Mouse (Mus musculus) natural killer cell, adult 2 months (primary cell): ENCODE measurements around the gene Slc41a1.
A peak's percentile ranks its signal among the peaks of the same experiment; 100 is the strongest.
"Not testable (repeated sequence)": the region's sequence is repeated elsewhere in the genome, so short reads cannot be mapped to it uniquely, and the experiment has no call there.

Experiments used
- DNase-seq, 2 experiments: peaks; one replicate each; pipeline ENCODE4 v3.0.0; 2022; ENCODE audit warnings: low spot score in 2 of 2

Slc41a1 gene

GRCm38 (mm10) chr1:131827207-131827786 is at the start of gene Slc41a1:
Gene Slc41a1 (plus strand): TSS chr1:131827493.
- DNase-seq, result peak in 1 of 2 experiments; percentile 24

- DNase-seq, result no peak
Observed at GRCm38 (mm10) chr1:131794591-131794990, 32.7 kb upstream of the Slc41a1 start.

GRCm38 (mm10) chr1:131795171-131795570 is 32.1 kb upstream of the Slc41a1 start:
- no peak for DNase-seq

- peak in 1 of 2 experiments; percentile 1 for DNase-seq
Observed at GRCm38 (mm10) chr1:131797202-131797909, 29.9 kb upstream of the Slc41a1 start, which contains the start of gene Pm20d1. Gene Pm20d1 (plus strand): TSS chr1:131797381.

- no peak for DNase-seq
Observed at GRCm38 (mm10) chr1:131800001-131800400, 27.3 kb upstream of the Slc41a1 start.

- no peak for DNase-seq
Observed at GRCm38 (mm10) chr1:131801071-131801470, 26.2 kb upstream of the Slc41a1 start.

GRCm38 (mm10) chr1:131802652-131803051 is 24.6 kb upstream of the Slc41a1 start:
- DNase-seq, result no peak

- no peak for DNase-seq
Observed at GRCm38 (mm10) chr1:131804166-131804565, 23.1 kb upstream of the Slc41a1 start.

- DNase-seq, result no peak
Observed at GRCm38 (mm10) chr1:131808986-131809385, 18.3 kb upstream of the Slc41a1 start.

GRCm38 (mm10) chr1:131809651-131810050 is 17.6 kb upstream of the Slc41a1 start:
- DNase-seq, result no peak

- DNase-seq, result no peak
Observed at GRCm38 (mm10) chr1:131811393-131811792, 15.9 kb upstream of the Slc41a1 start.

- no peak for DNase-seq
Observed at GRCm38 (mm10) chr1:131812006-131812405, 15.3 kb upstream of the Slc41a1 start.

GRCm38 (mm10) chr1:131812631-131813295 is 14.5 kb upstream of the Slc41a1 start:
- no peak for DNase-seq

GRCm38 (mm10) chr1:131813731-131814130 is 13.6 kb upstream of the Slc41a1 start:
- DNase-seq, result no peak

- DNase-seq, result no peak
Observed at GRCm38 (mm10) chr1:131814191-131814590, 13.1 kb upstream of the Slc41a1 start.

GRCm38 (mm10) chr1:131816886-131817285 is 10.4 kb upstream of the Slc41a1 start:
- no peak for DNase-seq

GRCm38 (mm10) chr1:131820353-131820752 is 6.9 kb upstream of the Slc41a1 start:
- DNase-seq, result not testable (repeated sequence)

- no peak for DNase-seq
Observed at GRCm38 (mm10) chr1:131820887-131821328, 6.4 kb upstream of the Slc41a1 start.

- DNase-seq, result no peak
Observed at GRCm38 (mm10) chr1:131822292-131822691, 5.0 kb upstream of the Slc41a1 start.

GRCm38 (mm10) chr1:131822856-131823492 is 4.3 kb upstream of the Slc41a1 start:
- no peak for DNase-seq

- DNase-seq, result no peak
Observed at GRCm38 (mm10) chr1:131823563-131823962, 3.7 kb upstream of the Slc41a1 start.

- no peak for DNase-seq
Observed at GRCm38 (mm10) chr1:131824528-131825181, 2.6 kb upstream of the Slc41a1 start.
